ENCODE assay signal across 24 mouse cellular contexts in genomic region chr13:70532719-70533118, GRCm38 (mm10).
"Had no signal": no experiment of that assay in that cellular context is flagged by ENCODE, and none has a peak within 500 bp of the region (broad histone marks: within the 10 kb centered on the region; RNA-seq: fewer than 3 reads in every experiment).

No protein-coding gene starts in this region.

- H3K9ac ChIP-seq: limb, embryonic 13.5 days; liver, embryonic 12.5 days; liver, embryonic 15.5 days; lung, embryonic 15.5 days; midbrain, embryonic 13.5 days; neural tube, embryonic 12.5 days; neural tube, embryonic 15.5 days; stomach, embryonic 15.5 days had no signal

- H3K27ac ChIP-seq: limb, embryonic 10.5 days; limb, embryonic 13.5 days; liver, embryonic 12.5 days; liver, embryonic 15.5 days; lung, embryonic 15.5 days; midbrain, embryonic 10.5 days; midbrain, embryonic 13.5 days; neural tube, embryonic 12.5 days; neural tube, embryonic 15.5 days; stomach, embryonic 15.5 days had no signal

- H3K36me3 ChIP-seq: limb, embryonic 10.5 days; limb, embryonic 13.5 days; liver, embryonic 12.5 days; liver, embryonic 15.5 days; lung, embryonic 15.5 days; midbrain, embryonic 10.5 days; midbrain, embryonic 13.5 days; neural tube, embryonic 12.5 days; neural tube, embryonic 15.5 days; stomach, embryonic 15.5 days had no signal

- H3K9me3 ChIP-seq: limb, embryonic 10.5 days; limb, embryonic 13.5 days; liver, embryonic 12.5 days; liver, embryonic 15.5 days; lung, embryonic 15.5 days; midbrain, embryonic 10.5 days; midbrain, embryonic 13.5 days; neural tube, embryonic 12.5 days; neural tube, embryonic 15.5 days; stomach, embryonic 15.5 days had no signal

- H3K4me3 ChIP-seq: limb, embryonic 10.5 days; limb, embryonic 13.5 days; liver, embryonic 12.5 days; liver, embryonic 15.5 days; lung, embryonic 15.5 days; megakaryocyte, embryonic 14.5 days; midbrain, embryonic 10.5 days; midbrain, embryonic 13.5 days; neural tube, embryonic 12.5 days; neural tube, embryonic 15.5 days; stomach, embryonic 15.5 days had no signal

- H3K4me1 ChIP-seq: limb, embryonic 10.5 days; limb, embryonic 13.5 days; liver, embryonic 12.5 days; liver, embryonic 15.5 days; lung, embryonic 15.5 days; megakaryocyte, embryonic 14.5 days; neural tube, embryonic 12.5 days; neural tube, embryonic 15.5 days; stomach, embryonic 15.5 days had no signal

- H3K27me3 ChIP-seq: limb, embryonic 13.5 days; liver, embryonic 12.5 days; liver, embryonic 15.5 days; lung, embryonic 15.5 days; megakaryocyte, embryonic 14.5 days; midbrain, embryonic 13.5 days; neural tube, embryonic 12.5 days; neural tube, embryonic 15.5 days; stomach, embryonic 15.5 days had no signal

- ATAC-seq: liver, embryonic 12.5 days; midbrain, embryonic 13.5 days had no signal

- DNase-seq: kidney, adult 9 months; kidney, postnatal 14 days; kidney, postnatal 4 days; liver; lung, adult 18-20 months; lung, postnatal 10 days; lung, postnatal 36 days; right cerebral cortex, adult 18-20 months; right cerebral cortex, postnatal 14 days; right cerebral cortex, postnatal 4 days; thymus, adult 2 months; thymus, postnatal 14 days; thymus, postnatal 4 days had no signal

- H3K4me2 ChIP-seq: limb, embryonic 13.5 days; liver, embryonic 12.5 days; liver, embryonic 15.5 days; lung, embryonic 15.5 days; midbrain, embryonic 13.5 days; neural tube, embryonic 12.5 days; neural tube, embryonic 15.5 days; stomach, embryonic 15.5 days had no signal
